Mouse (Mus musculus): ENCODE results near the gene Psmd3.
"Not testable (repeated sequence)": the region's sequence is repeated elsewhere in the genome, so short reads cannot be mapped to it uniquely, and the experiment has no call there.

The Psmd3 gene

DNA sequence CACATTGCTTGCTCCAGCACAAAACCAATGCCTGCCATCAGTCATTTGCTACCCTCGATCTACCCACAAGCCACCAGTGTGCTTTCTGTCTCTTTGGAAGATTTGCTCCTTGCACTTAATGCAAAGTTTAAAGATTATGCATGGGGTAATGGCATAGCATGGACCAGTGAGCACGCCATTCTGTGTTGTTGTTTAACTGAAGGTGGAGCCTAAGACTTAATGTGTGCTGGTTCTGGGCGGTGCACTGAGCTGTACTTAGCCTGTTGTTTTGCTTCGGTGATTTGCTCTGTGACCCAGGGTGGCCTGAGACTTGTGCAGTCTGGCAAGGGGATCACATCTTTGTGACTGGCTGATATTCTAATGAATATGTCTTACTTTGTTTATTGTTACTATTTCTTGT is 4.6 kb downstream of the Psmd3 start:
- ATAC-seq (ENCODE audit: insufficient number of reproducible peaks, low FRiP score, low TSS enrichment) = no peak

DNA sequence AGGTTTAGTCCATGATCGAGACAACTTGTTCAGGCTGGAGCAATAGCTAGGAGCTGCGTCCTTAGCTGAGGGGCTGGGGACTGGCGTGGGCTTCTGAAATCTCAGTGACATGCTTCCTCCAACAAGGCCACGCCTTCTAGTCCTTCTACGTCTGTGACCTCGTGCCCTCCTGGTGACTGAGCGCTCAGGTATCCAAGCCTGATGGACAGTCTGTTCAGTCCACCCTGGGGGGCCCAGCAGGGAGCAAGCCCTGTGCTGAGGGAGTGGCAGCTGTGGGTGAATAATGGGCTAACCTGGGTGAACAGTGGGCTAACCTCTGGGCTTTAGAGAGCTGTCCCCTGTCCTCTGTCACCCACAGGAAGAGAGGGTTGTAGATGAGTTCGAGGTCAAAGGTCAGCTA is 5.7 kb downstream of the Psmd3 start:
- no peak for ATAC-seq (ENCODE audit: insufficient number of reproducible peaks, low FRiP score, low TSS enrichment)

DNA sequence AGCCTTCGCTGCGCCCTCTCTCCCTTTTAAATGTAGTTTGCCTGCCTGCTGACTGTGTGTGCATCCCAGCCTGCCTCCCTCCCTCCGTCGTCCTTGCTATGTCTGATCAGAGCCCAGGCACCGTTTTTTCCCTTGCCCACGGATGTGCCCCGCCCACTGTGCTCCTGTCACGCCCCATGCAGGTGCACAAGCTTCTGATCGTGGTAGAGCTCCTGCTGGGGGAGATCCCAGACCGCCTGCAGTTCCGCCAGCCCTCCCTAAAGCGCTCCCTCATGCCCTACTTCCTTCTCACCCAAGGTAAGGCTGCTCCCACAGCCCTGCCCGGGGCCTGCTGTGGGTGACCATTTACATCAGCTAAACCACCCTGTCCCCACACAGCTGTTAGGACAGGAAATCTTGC is 10.8 kb downstream of the Psmd3 start:
- ATAC-seq (ENCODE audit: insufficient number of reproducible peaks, low FRiP score, low TSS enrichment) = no peak

DNA sequence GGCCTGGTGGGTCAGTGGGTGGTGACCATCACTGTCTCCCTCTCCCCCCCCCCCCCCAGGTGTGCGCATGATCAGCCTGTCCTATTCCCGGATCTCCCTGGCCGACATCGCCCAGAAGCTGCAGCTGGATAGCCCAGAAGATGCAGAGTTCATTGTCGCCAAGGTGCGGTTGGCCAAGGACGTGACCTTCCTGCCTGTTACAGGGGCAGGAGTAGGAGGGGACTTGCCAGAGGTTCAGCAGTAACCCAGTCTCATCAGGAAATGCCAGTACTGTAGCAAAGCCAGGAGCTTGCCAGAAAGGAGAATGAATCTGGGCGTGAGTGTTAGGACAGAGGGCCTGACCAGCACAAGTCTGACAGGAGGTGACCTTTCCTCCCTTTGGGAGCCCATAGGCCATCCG is 11.4 kb downstream of the Psmd3 start:
- ATAC-seq (ENCODE audit: insufficient number of reproducible peaks, low FRiP score, low TSS enrichment) = no peak

DNA sequence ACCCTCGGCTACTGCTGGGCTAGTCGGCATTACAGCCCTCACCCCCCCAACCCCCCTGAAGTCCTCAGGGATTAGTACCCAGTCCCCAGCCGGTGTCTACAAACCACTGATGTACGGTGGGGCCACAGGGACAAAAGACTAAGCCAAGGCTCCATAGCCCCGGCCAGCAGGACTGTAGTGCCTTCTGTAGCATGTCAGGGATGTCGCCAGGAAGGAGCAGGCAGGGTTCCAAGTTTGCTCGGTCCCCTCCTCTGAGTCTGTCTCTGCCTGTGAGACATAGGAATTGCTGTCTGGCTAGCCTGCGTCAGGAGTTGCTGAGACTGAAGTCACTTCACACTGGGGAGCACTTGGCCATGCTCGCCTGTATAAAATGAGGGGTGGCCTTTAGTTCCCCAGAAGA is 11.9 kb downstream of the Psmd3 start:
- no peak for ATAC-seq (ENCODE audit: insufficient number of reproducible peaks, low FRiP score, low TSS enrichment)

DNA sequence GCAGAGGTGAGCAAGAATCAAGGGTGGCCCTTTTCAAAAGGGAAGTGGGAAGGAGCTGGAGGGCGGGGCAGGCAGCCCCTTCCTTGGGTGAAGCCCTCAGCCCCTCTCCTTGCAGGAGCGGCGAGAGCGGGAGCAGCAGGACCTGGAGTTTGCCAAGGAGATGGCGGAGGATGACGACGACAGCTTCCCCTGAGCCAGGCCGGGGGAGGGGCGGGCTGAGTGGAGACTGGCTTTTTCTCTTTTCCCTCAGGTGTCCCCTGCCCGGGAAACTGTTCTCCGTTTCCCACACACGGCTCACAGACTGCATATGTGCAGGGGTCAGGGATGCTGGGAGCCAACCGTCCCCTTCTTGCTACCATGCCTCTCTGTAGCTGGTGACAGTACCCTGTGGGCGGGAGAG is 13.1 kb downstream of the Psmd3 start:
- ATAC-seq (ENCODE audit: insufficient number of reproducible peaks, low FRiP score, low TSS enrichment) = no peak

DNA sequence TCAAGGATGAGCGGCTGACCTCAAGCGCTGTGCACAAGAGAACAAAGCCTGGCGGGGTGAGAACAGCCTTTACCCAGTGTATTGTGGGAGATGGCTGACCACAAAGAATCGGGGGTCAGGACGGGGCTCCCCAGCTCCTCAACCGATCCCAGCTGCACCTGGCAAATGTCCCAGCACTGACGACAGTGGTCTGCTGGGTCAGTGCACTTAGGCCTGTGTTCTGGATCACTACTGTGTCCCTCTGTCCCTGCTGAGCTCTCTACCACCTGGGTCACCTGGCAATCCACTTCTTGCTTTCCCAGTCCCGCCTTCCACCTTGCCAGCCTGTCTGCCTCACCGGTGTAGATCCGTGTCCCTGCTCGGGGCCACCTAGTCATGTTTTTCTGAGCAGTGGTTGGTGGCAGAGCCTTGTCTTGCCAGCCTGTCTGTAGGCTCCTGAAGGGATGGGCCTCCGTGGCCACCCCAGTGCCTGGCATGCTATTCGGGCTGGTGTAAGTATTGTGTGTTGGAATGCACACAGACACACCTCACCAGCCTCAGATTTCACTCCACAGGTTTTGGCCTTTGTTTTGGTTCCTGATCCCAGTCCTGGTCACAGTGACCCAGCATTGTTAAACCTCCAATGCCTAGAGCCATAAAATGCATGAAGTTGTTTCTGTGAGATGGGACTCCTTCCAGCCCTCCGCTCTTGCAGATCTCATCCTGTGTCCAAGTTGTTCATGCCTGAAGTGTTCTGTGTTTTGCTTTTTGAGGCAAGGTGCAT is 14.3 kb downstream of the Psmd3 start:
- ATAC-seq (ENCODE audit: insufficient number of reproducible peaks, low FRiP score, low TSS enrichment) = no peak

DNA sequence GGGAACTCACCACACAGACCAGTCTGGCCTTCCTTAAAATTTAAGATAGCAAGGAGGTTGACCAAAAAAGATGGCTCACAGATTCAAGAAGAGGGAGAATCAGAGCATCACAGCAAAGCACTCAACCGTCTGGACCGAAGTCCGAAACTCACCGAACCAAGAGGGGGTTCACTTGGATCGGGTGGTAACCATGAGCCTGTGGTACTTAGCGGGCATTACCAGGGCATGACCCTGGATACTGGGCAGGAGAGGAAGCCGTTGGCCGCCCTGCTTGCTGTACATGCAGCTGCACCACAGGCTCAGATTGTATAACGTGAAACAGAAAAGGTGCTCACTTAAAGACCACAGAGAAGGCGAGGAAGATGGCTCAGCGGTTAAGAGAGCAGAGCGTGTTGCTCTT is 14.9 kb downstream of the Psmd3 start:
- ATAC-seq (ENCODE audit: insufficient number of reproducible peaks, low FRiP score, low TSS enrichment) = no peak

DNA sequence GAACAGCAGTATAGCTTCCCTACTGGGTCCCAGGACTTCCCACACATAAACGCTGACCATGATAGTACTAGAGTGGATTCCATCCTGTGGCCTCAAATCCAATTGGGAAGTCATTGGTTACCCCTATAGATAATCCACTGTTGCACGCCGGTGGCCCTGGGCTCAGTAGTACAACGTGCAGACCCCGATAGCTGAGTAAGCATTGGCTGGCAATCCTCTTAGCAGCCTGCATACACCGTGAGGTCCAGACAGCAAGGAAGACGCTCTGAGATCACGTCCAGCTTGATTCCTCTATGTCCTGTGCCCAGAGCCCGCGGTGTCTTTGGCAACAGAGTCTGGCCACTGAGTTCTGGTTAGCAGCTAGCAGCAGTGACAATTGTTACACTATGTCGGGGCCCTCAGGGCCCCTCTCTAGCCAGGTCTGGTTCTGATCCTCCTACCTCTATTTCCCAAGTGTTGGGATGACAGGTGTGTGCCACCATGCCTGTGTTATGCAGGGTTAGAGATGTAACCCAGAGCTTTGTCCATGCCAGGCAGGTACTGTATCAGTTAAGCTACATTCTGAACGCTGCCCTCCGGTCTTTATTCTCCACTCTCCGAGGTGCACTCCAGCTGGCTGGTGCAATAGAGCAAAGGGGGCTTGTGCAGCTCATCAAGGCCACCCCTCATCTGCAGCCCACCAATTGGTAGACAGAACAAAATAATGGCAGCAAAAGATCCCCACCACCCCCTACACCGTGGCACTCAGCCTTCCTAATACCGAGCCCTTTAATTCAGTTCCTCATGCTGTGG is 16.7 kb downstream of the Psmd3 start:
- no peak for ATAC-seq (ENCODE audit: insufficient number of reproducible peaks, low FRiP score, low TSS enrichment)

DNA sequence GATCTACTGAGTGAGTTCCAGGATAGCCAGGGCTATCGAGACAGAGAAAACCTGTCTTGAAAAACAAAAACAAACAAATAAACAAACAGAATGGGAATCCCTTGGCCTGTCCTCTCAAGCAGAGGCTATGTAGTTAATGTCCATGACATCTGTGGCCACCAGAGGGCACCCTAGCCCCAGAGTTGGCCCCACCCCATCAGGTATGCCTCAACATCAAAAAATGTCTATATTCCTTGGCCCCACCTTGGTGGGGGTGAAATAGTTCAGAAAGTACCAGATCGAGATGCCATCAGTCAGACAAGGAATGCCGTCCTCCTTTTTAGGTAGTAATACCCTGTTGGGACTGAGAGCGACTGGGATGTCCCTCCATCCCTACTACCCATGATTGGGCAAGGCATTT is 17.6 kb downstream of the Psmd3 start:
- ATAC-seq (ENCODE audit: insufficient number of reproducible peaks, low FRiP score, low TSS enrichment) = no peak; the same call in 1 of the 2 replicates

DNA sequence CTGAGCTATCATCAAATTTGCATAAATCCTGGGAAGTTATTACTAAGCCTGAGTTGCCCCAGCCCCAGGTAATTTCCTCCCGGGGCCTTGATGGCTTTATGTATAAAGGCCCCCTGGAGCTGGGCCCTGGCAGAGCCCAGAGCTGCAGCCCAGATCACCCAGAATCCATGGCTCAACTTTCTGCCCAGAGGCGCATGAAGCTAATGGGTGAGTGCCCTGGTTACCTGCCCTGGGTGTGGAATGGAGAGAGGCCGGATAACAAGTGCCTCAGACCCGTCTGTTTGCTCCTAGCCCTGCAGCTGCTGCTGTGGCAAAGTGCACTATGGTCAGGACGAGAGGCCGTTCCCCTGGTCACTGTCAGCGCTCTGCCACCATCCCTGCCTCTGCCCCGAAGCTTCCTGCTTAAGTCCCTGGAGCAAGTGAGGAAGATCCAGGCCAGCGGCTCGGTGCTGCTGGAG is 18.9 kb downstream of the Psmd3 start, which contains the start of gene Csf3:
Csf3 (plus strand) TSS at position 51 of the 458 bp plus-strand sequence.
- no peak for ATAC-seq (ENCODE audit: insufficient number of reproducible peaks, low FRiP score, low TSS enrichment)

DNA sequence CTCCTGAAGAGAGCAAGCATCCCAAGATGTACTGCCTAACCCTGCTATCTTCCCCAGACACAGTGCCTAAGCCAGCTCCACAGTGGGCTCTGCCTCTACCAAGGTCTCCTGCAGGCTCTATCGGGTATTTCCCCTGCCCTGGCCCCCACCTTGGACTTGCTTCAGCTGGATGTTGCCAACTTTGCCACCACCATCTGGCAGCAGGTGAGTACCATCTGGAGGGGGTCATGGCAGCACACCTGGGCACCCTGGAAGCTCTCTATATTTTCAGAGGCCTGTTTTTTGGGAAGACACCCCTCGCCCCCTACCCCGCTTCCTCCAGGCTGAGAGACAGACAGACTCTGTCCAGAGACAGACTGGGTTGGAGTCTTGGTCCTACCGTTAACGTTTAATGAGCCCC is 20.0 kb downstream of the Psmd3 start:
- ATAC-seq (ENCODE audit: insufficient number of reproducible peaks, low FRiP score, low TSS enrichment) = no peak

DNA sequence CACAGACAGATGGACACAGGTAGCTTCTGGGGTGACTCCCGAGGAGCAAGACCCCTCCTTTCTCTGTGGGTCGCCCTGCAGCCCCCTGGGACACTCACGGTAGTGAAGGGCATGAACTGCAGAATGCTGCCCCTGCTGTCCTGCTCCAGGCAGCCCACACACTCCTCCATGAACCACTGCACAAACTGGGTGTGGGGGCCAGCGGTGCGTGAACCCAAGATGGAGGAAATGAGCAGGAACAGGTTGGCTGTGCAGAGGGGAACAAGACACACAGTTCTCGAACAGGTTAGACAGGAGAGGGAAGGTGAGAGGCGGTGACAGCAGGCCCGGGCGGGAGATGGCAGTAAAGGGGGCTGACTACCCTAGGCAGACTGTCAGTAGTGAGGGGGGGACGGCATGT is 22.7 kb downstream of the Psmd3 start:
- no peak for ATAC-seq (ENCODE audit: insufficient number of reproducible peaks, low FRiP score, low TSS enrichment)

DNA sequence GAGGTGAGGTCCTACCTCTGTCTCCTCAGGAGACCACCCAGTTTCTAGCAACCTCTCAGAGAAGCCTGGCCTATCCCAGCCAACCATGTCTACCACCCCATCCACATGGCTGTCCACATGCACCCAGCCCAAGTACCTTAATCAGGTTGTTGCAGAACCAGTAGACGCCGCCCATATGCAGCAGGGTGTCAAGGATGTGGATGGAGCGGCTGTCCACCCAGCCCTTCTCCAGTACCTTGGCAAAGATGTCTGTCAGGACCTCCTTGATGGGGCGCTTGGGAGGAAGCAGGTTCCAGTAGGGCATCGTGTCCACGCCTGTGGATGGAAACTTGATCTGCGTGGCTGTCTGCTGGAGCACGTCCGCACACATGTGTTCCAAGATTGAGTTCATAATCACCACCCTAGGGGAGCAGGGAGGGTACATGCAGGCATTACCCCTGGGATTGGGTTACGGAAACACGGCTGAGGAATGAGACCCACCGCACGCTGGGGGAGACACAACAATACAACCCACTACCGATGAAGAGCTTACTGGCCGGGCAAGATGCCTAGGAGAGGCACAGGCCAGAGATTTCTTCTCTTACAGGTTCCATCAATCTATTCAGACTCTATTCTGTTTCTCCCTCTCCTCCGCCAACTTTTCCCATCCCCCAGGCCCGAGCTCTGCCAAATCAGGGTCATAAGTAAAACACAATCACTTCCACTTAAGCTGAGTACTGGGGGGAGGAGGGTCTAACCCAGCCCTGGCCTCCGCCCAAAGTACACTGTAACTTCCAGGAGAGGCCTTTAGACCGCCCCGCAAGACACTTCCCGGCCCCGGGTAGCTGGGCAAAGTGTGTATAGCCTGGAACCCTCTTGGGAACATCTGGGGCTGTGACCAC is 25.3 kb downstream of the Psmd3 start:
- ATAC-seq (ENCODE audit: insufficient number of reproducible peaks, low FRiP score, low TSS enrichment) = no peak

DNA sequence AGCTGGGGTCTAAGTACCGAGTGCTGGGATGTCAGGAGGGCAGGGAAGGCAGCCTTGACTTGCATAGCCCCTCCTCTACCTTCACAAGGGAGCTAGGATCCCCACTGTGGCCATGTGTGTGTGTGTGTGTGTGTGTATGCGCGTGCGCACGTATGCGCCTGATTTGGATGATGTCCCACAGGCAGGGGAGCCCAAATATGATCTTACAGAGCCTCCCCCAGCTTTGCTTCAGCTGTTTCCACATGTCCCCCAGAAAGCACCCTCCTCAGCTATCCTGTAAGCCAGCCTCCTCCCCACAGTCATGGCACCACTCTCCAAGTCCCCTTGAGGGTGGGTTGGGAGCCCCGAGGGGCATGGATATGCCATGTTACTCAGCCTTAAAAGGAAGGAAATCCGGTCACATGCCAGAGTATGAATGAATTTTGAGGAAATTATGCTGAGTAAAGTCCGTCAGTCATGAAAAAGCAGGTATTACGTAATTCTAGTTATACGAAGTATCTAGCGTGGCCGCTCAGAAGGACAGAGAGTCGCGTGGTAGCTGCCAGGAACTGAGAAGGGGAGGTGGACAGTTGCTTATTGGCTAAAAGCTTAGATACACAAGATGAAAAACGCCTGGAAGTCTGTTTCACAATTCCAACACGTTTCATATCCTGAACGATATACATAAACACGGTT is 26.1 kb downstream of the Psmd3 start:
- ATAC-seq (ENCODE audit: insufficient number of reproducible peaks, low FRiP score, low TSS enrichment) = no peak

DNA sequence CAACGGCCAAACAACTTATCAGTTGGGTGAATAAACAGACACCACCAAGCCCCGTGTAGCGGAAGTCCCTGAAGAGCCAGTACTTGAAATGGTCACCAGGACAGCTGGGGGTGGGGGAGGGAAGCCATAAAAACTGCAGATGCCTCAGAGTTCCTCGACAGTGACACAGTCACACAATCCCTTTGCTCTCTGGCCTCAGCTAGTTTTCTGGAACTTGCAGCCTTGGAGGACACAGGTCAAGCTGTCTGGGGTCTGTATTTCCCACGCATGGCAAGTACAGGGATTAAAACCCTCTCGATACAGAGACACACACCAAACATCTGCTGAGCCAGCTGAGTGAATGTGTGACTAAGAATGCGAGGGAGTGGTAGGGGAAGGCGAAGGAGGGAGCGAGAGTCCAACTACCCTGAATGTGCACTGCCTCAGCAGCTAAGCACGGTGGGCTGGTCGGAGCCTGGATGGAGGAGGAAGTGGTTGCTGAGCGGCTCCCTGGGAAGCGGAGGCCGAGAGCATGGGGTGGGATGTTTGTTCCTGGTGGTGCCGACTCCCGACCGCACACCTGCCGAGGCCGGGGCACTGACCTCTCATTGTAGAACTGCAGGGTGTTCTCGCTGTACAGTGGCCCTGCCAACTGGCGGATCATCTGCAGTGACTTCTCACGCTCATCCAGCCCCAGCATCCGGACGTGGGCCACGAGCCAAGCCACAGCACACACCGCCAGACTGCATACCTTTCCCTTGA is 26.8 kb downstream of the Psmd3 start:
- no peak for ATAC-seq (ENCODE audit: insufficient number of reproducible peaks, low FRiP score, low TSS enrichment)

DNA sequence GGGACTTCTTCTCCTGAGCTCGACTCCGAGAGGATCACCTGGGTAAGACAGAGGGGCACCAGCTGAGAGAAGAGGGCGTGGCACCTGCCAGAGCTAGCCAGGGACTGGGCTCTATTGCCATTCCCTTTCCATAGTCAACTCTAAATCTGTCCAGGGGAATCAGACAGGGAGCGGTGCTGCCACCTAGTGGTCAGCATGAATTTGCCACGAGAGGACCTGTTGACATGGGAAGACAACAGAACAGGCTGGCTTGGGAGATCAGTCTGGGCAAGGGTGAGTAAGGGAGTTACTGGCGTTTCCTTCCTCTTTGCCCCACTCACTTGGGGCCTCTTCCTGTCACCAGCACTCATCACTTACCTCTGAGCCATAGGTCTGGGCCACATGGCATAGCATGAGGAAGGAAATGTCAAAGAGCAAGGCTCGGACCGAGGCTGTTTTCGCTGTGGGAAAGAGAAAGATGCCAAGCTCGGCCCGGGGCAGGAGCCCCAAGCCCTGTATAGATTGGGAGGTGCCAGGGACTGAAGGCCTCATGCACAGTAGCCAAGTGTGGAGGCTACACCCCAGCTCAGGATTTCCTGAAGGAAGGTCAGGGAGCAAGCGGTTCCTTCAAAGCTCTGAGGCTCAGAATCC is 28.2 kb downstream of the Psmd3 start:
- no peak; the same call in 1 of the 2 replicates for ATAC-seq (ENCODE audit: insufficient number of reproducible peaks, low FRiP score, low TSS enrichment)

DNA sequence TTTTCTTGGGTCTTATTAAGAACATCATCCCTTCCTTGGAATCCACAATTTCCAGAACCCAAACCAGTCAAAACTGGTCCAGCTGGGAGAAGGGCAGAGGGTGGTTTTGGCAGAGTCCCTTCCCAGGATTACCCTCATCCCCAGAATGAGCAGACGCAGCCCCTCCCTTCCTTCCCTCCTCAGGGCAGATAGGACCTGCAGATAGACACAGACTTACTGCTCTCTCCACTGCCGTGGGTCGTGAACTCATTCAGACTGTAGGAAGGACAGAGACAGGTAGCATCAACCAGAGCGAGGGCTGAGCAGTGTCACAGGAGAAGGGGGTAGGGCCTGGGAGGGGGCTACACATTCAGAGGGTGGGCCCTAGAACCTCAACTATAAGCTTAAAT is 28.7 kb downstream of the Psmd3 start:
- ATAC-seq (ENCODE audit: insufficient number of reproducible peaks, low FRiP score, low TSS enrichment) = no peak

DNA sequence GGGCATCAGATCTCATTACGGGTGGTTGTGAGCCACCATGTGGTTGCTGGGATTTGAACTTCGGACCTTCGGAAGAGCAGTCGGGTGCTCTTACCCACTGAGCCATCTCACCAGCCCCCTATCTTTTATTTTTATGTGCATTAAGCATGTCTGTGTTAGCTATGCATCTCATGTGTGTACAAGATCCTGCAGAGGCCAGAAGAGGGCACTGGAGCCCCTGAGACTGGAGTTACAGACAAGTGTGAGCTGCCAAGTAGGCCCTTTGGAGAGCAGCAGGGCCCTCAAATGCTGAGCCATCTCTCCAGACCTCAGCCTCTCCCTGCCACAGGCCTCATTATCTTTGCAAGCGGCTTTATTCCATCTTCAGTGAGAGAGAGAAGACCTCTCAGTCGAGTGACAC is 29.7 kb downstream of the Psmd3 start:
- not testable (repeated sequence) for ATAC-seq (ENCODE audit: insufficient number of reproducible peaks, low FRiP score, low TSS enrichment)
